Mouse (Mus musculus) retina, postnatal 1 day (tissue): ENCODE measurements around the gene Ccr6.
A peak's percentile ranks its signal among the peaks of the same experiment; 100 is the strongest.

Source experiments
- DNase-seq: peaks from one replicate; pipeline ENCODE4 v3.0.0-alpha.2; 2012

The Ccr6 gene

GRCm38 (mm10) chr17:8235743-8236142 is at the start of gene Ccr6:
TSS of gene Ccr6 (plus strand) at chr17:8236043.
- no peak for DNase-seq

- no peak for DNase-seq
Observed at GRCm38 (mm10) chr17:8193678-8194077, 42.2 kb upstream of the Ccr6 start.

GRCm38 (mm10) chr17:8195685-8196376 is 40.0 kb upstream of the Ccr6 start:
- DNase-seq: no peak

- DNase-seq: peak; percentile 36
Observed at GRCm38 (mm10) chr17:8197652-8198051, 38.2 kb upstream of the Ccr6 start.

- DNase-seq: no peak
Observed at GRCm38 (mm10) chr17:8199067-8199935, 36.5 kb upstream of the Ccr6 start.

- no peak for DNase-seq
Observed at GRCm38 (mm10) chr17:8199936-8200330, 35.9 kb upstream of the Ccr6 start.

GRCm38 (mm10) chr17:8203487-8203886 is 32.4 kb upstream of the Ccr6 start:
- no peak for DNase-seq

GRCm38 (mm10) chr17:8205221-8205631 is 30.6 kb upstream of the Ccr6 start:
- DNase-seq: peak; percentile 27

GRCm38 (mm10) chr17:8206691-8207090 is 29.2 kb upstream of the Ccr6 start:
- no peak for DNase-seq

GRCm38 (mm10) chr17:8209696-8210095 is 26.1 kb upstream of the Ccr6 start:
- DNase-seq: no peak

GRCm38 (mm10) chr17:8210170-8210569 is 25.7 kb upstream of the Ccr6 start:
- no peak for DNase-seq

GRCm38 (mm10) chr17:8210675-8211074 is 25.2 kb upstream of the Ccr6 start:
- DNase-seq: no peak

GRCm38 (mm10) chr17:8211399-8211798 is 24.4 kb upstream of the Ccr6 start:
- DNase-seq: no peak

GRCm38 (mm10) chr17:8214369-8214768 is 21.5 kb upstream of the Ccr6 start:
- DNase-seq: no peak

GRCm38 (mm10) chr17:8215016-8215745 is 20.7 kb upstream of the Ccr6 start:
- no peak for DNase-seq

- DNase-seq: no peak
Observed at GRCm38 (mm10) chr17:8223225-8223624, 12.6 kb upstream of the Ccr6 start.

GRCm38 (mm10) chr17:8224072-8224471 is 11.8 kb upstream of the Ccr6 start:
- no peak for DNase-seq

GRCm38 (mm10) chr17:8225166-8225565 is 10.7 kb upstream of the Ccr6 start:
- no peak for DNase-seq

- DNase-seq: no peak
Observed at GRCm38 (mm10) chr17:8225746-8226145, 10.1 kb upstream of the Ccr6 start.

- no peak for DNase-seq
Observed at GRCm38 (mm10) chr17:8228622-8229021, 7.2 kb upstream of the Ccr6 start.

- DNase-seq: no peak
Observed at GRCm38 (mm10) chr17:8229607-8230006, 6.2 kb upstream of the Ccr6 start.

GRCm38 (mm10) chr17:8232089-8232488 is 3.8 kb upstream of the Ccr6 start:
- DNase-seq: peak; percentile 15

GRCm38 (mm10) chr17:8233618-8234214 is 2.1 kb upstream of the Ccr6 start:
- no peak for DNase-seq
